Mouse (Mus musculus): ENCODE results near the gene Rab20.

DNA sequence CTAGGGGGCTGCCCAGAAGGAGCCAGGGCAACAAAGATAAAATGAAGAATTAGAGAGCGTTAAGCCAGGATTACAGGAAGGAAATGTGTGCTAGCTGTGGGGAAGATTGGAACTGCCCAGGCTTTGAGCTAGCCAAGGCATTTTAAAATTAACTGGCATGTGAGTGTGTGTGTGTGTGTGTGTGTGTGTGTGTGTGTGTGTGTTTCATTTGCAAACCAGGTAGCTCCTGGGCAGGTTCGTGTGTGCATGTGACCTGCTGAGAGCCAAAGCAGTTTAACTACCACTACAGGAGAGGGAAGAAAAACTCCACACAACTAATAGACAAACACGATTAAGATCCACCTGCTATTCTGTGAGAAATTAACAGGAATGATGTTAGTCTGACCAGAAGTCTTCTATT, 44.8 kb upstream of the Rab20 start:
- TF ChIP-seq CTCF (IDR thresholded peaks at IDR 0.05; ENCODE audit: low read depth, low read length) = no peak
- no peak for TF ChIP-seq GATA2 (IDR thresholded peaks at IDR 0.05; ENCODE audit: borderline replicate concordance, low read depth, low read length)
- TF ChIP-seq TAL1 (conservative IDR thresholded peaks at IDR 0.05; ENCODE audit: low read depth, low read length) = no peak
